Mouse (Mus musculus) MEL (cell line): ENCODE measurements around the gene Synrg. TPM values are rescaled to one million over a fixed set of nuclear protein-coding genes. Genes with fewer than 3 reads are reported as not detected.

Experiments
- DNase-seq: peaks from one replicate; pipeline ENCODE4 v3.0.0; 2011; ENCODE audit warnings: low read depth, low spot score
- H3K27ac ChIP-seq: 2 replicates; pipeline ENCODE4 v1.5.1; 2012; ENCODE audit warnings: low read depth, mild to moderate bottlenecking, control low read depth, low read length, moderate library complexity; ENCODE audit not compliant: control insufficient read depth
- H3K27me3 ChIP-seq, 2 experiments: fragments of 150-350 bp in 1 of 2; sonication (generic) in 1 of 2; 2 replicates each; pipeline ENCODE4 v1.6.1; 2012; ENCODE audit warnings: low read length in 2 of 2, mild to moderate bottlenecking in 2 of 2, improper control_type of control experiment in 1 of 2, moderate library complexity in 1 of 2; ENCODE audit not compliant: insufficient read depth in 2 of 2, control insufficient read depth in 1 of 2
- H3K36me3 ChIP-seq, 2 experiments: 2 replicates each; pipeline ENCODE4 v1.6.1; 2012 to 2014; ENCODE audit warnings: low read length in 2 of 2, improper control_type of control experiment in 1 of 2, inconsistent platforms in 1 of 2, mild to moderate bottlenecking in 1 of 2; ENCODE audit not compliant: insufficient read depth in 2 of 2, control insufficient read depth in 1 of 2
- H3K4me1 ChIP-seq, 2 experiments: fragments of 150-350 bp in 1 of 2; sonication (generic) in 1 of 2; 2 replicates each; pipeline ENCODE4 v1.6.1; 2012; ENCODE audit warnings: low read length in 2 of 2, improper control_type of control experiment in 1 of 2, mild to moderate bottlenecking in 1 of 2; ENCODE audit not compliant: insufficient read depth in 2 of 2, control insufficient read depth in 1 of 2
- H3K4me3 ChIP-seq, 2 experiments: fragments of 150-350 bp in 1 of 2; sonication (generic) in 1 of 2; 2 replicates each; pipeline ENCODE4 v1.5.1; 2012; ENCODE audit warnings: low read depth in 2 of 2, low read length in 2 of 2, mild to moderate bottlenecking in 2 of 2, moderate library complexity in 2 of 2, control low read depth in 1 of 2, improper control_type of control experiment in 1 of 2; ENCODE audit not compliant: control insufficient read depth in 1 of 2, insufficient read depth in 1 of 2
- H3K79me2 ChIP-seq: 2 replicates; pipeline ENCODE4 v1.6.1; 2012; ENCODE audit warnings: mild to moderate bottlenecking, low read length, moderate library complexity; ENCODE audit not compliant: control insufficient read depth, poor library complexity, insufficient read depth
- H3K9ac ChIP-seq: 2 replicates; pipeline ENCODE4 v1.6.1; 2012; ENCODE audit warnings: low read depth, mild to moderate bottlenecking, control low read depth, low read length, moderate library complexity; ENCODE audit not compliant: control insufficient read depth, poor library complexity, severe bottlenecking
- H3K9me3 ChIP-seq: fragments of 150-350 bp; sonication (generic); replicated peaks from 2 replicates; pipeline ENCODE4 v1.6.1; 2012; ENCODE audit warnings: mild to moderate bottlenecking, low read length, improper control_type of control experiment, moderate library complexity; ENCODE audit not compliant: insufficient read depth
- BHLHE40 ChIP-seq: IDR thresholded peaks from 2 replicates; pipeline ENCODE4 v1.6.1; 2012; ENCODE audit warnings: low read depth, mild to moderate bottlenecking, inconsistent platforms, low read length, improper control_type of control experiment, borderline replicate concordance
- CHD1 ChIP-seq: IDR thresholded peaks from 2 replicates; pipeline ENCODE4 v1.6.1; 2012; ENCODE audit warnings: low read depth, mild to moderate bottlenecking, inconsistent platforms, low read length, improper control_type of control experiment
- CTCF ChIP-seq, 3 experiments: IDR thresholded peaks in 2 of 3; conservative IDR thresholded peaks in 1 of 3; 2 replicates each; pipeline ENCODE4 v1.5.1; 2011 to 2012; ENCODE audit warnings: low read length in 3 of 3, low read depth in 2 of 3, mild to moderate bottlenecking in 2 of 3, improper control_type of control experiment in 1 of 3, inconsistent platforms in 1 of 3, mixed read lengths in 1 of 3, moderate library complexity in 1 of 3; ENCODE audit not compliant: control insufficient read depth in 1 of 3, insufficient read depth in 1 of 3, poor library complexity in 1 of 3, severe bottlenecking in 1 of 3
- EP300 ChIP-seq, 2 experiments: IDR thresholded peaks; 2 replicates each; pipeline ENCODE4 v1.6.1; 2011; ENCODE audit warnings: improper control_type of control experiment in 2 of 2, low read length in 2 of 2, low read depth in 1 of 2, mild to moderate bottlenecking in 1 of 2
- GABPA ChIP-seq: IDR thresholded peaks from 2 replicates; pipeline ENCODE4 v1.6.1; 2012; ENCODE audit warnings: low read depth, mild to moderate bottlenecking, inconsistent platforms, low read length, improper control_type of control experiment, moderate library complexity
- JUND ChIP-seq: IDR thresholded peaks from 2 replicates; pipeline ENCODE4 v1.6.1; 2011; ENCODE audit warnings: low read depth, mild to moderate bottlenecking, improper control_type of control experiment, low read length
- MEF2A ChIP-seq: IDR thresholded peaks from 2 replicates; pipeline ENCODE4 v1.6.1; 2014; ENCODE audit warnings: low read depth, mild to moderate bottlenecking, inconsistent platforms, low read length, improper control_type of control experiment; ENCODE audit not compliant: poor library complexity, insufficient replicate concordance, severe bottlenecking; ENCODE audit errors: extremely low read depth
- MYC ChIP-seq: IDR thresholded peaks from 2 replicates; pipeline ENCODE4 v1.6.1; 2011; ENCODE audit warnings: low read depth, mild to moderate bottlenecking, low read length, improper control_type of control experiment, moderate library complexity
- NELFE ChIP-seq: IDR thresholded peaks from 2 replicates; pipeline ENCODE4 v1.6.1; 2011; ENCODE audit warnings: low read depth, low read length, improper control_type of control experiment
- POLR2A ChIP-seq, 2 experiments: IDR thresholded peaks; 2 replicates each; pipeline ENCODE4 v1.6.1; 2011 to 2012; ENCODE audit warnings: low read length in 2 of 2, mild to moderate bottlenecking in 2 of 2, control low read depth in 1 of 2, improper control_type of control experiment in 1 of 2, low read depth in 1 of 2, moderate library complexity in 1 of 2; ENCODE audit not compliant: control insufficient read depth in 1 of 2, insufficient read depth in 1 of 2, poor library complexity in 1 of 2
- POLR2AphosphoS2 ChIP-seq: IDR thresholded peaks from 2 replicates; pipeline ENCODE4 v1.6.1; 2011; ENCODE audit warnings: low read length, improper control_type of control experiment
- POLR2AphosphoS5 ChIP-seq: IDR thresholded peaks from 2 replicates; pipeline ENCODE4 v1.6.1; 2012; ENCODE audit warnings: low read depth, borderline replicate concordance, mild to moderate bottlenecking, inconsistent platforms, low read length, moderate library complexity, mixed read lengths
- RAD21 ChIP-seq: IDR thresholded peaks from 2 replicates; pipeline ENCODE4 v1.6.1; 2011; ENCODE audit warnings: mild to moderate bottlenecking, low read depth, low read length, improper control_type of control experiment
- RCOR1 ChIP-seq: IDR thresholded peaks from 2 replicates; pipeline ENCODE4 v1.6.1; 2012; ENCODE audit warnings: low read depth, mild to moderate bottlenecking, inconsistent platforms, low read length, improper control_type of control experiment
- SIN3A ChIP-seq: IDR thresholded peaks from 2 replicates; pipeline ENCODE4 v1.6.1; 2012; ENCODE audit warnings: low read length, improper control_type of control experiment, inconsistent platforms
- SMC3 ChIP-seq: IDR thresholded peaks from 2 replicates; pipeline ENCODE4 v1.6.1; 2011; ENCODE audit warnings: low read depth, low read length, improper control_type of control experiment
- TAL1 ChIP-seq: IDR thresholded peaks from 2 replicates; pipeline ENCODE4 v1.6.1; 2012; ENCODE audit warnings: mild to moderate bottlenecking, inconsistent platforms, low read length, moderate library complexity, mixed read lengths
- TBP ChIP-seq: IDR thresholded peaks from 2 replicates; pipeline ENCODE4 v1.8.0; 2011; ENCODE audit warnings: low read depth, low read length, improper control_type of control experiment
- ZMIZ1 ChIP-seq: IDR thresholded peaks from 2 replicates; pipeline ENCODE4 v1.6.1; 2012; ENCODE audit warnings: low read depth, mild to moderate bottlenecking, inconsistent platforms, low read length, improper control_type of control experiment, moderate library complexity
- ZNF384 ChIP-seq: IDR thresholded peaks from 2 replicates; pipeline ENCODE4 v1.6.1; 2012; ENCODE audit warnings: low read depth, mild to moderate bottlenecking, inconsistent platforms, low read length, improper control_type of control experiment
- polyA plus RNA-seq, 2 experiments: library from polyadenylated mRNA; stranded (reverse) in 1 of 2; unstranded in 1 of 2; fragments of >175 nt in 1 of 2; fragments of >200 nt in 1 of 2; gene quantifications; 2 replicates each; pipeline versions ENCODE4 v1.2.1 to v1.2.4; 2012; ENCODE audit warnings: low replicate concordance in 2 of 2, low read depth in 1 of 2; ENCODE audit not compliant: insufficient read length in 2 of 2, insufficient read depth in 1 of 2, missing spikeins in 1 of 2
- total RNA-seq: library from RNA; depleted of rRNA; stranded (reverse); fragments of 300-350 nt; gene quantifications from 2 replicates; pipeline ENCODE4 v1.2.3, GENCODE M21; 2012

Gene Synrg
- total and polyA plus RNA-seq, 3 experiments = 24.7 to 75.3 (median 26.4) TPM

- peaks cover 0 to 14% of the 10 kb centered on the region in 2 experiments; a peak in 2 of 4 replicates for H3K36me3 ChIP-seq
These were observed 37.0 kb downstream of the Synrg start for GRCm38 (mm10) chr11:84001257-84001656.

GRCm38 (mm10) chr11:84003986-84004385, 39.8 kb downstream of the Synrg start:
- H3K4me1 ChIP-seq = no peaks in the 10 kb centered on the region
- H3K9ac ChIP-seq = no peak overlapping the region
- no peaks in the 10 kb centered on the region for H3K9me3 ChIP-seq
- H3K79me2 ChIP-seq = no peaks in the 10 kb centered on the region
- no peak for DNase-seq
- H3K36me3 ChIP-seq = peaks cover 0 to 20% of the 10 kb centered on the region in 2 experiments; a peak in 2 of 4 replicates
- no peak for TF ChIP-seq CHD1
- TF ChIP-seq POLR2AphosphoS5 = no peak
- TF ChIP-seq MEF2A = no peak
- H3K4me3 ChIP-seq = no peak overlapping the region
- no peaks in the 10 kb centered on the region for H3K27me3 ChIP-seq
- H3K27ac ChIP-seq = no peak overlapping the region

More at GRCm38 (mm10) chr11:84001257-84001656, 37.0 kb downstream of the Synrg start:
- Histone ChIP-seq H3K9ac (no peak overlapping the region), H3K27ac (no peak overlapping the region), H3K27me3 (no peaks in the 10 kb centered on the region), H3K4me3 (no peak overlapping the region), H3K79me2 (no peaks in the 10 kb centered on the region), H3K4me1 (no peaks in the 10 kb centered on the region), H3K9me3 (no peaks in the 10 kb centered on the region)
- TF ChIP-seq ZMIZ1 (no peak), NELFE (no peak), BHLHE40 (no peak), SMC3 (0 out of 2 replicates have a peak, but pooled peaks have one; percentile 19), TBP (no peak), TAL1 (no peak), ZNF384 (no peak), POLR2A (IDR thresholded peaks at IDR 0.05; ENCODE audit: control insufficient read depth in 1 of 2, insufficient read depth in 1 of 2, low read depth in 1 of 2, low read length in 2 of 2, poor library complexity in 1 of 2) (no peak), GABPA (no peak), RCOR1 (no peak), SIN3A (no peak), MYC (no peak), RAD21 (peak; percentile 18), JUND (no peak), POLR2AphosphoS2 (no peak), CHD1 (no peak), EP300 (IDR thresholded peaks at IDR 0.05; ENCODE audit: low read depth in 1 of 2, low read length in 2 of 2) (no peak), CTCF (IDR thresholded peaks at IDR 0.05 in 2 of 3, conservative IDR thresholded peaks at IDR 0.05 in 1 of 3; ENCODE audit: control insufficient read depth in 1 of 3, insufficient read depth in 1 of 3, low read depth in 2 of 3, low read length in 3 of 3, poor library complexity in 1 of 3, severe bottlenecking in 1 of 3) (peak; percentile 7 to 41 (median 28); a peak in 4 of 6 replicates)
- DNase-seq = peak; percentile 33
